Mouse (Mus musculus) ovary, postnatal 14 days (tissue): ENCODE results near the gene Abca3.
"Not testable (repeated sequence)": the region's sequence is repeated elsewhere in the genome, so short reads cannot be mapped to it uniquely, and the experiment has no call there.

Experiments used
- DNase-seq: peaks from one replicate; pipeline ENCODE4 v3.0.0; 2022; ENCODE audit warnings: low spot score

Gene Abca3

DNA sequence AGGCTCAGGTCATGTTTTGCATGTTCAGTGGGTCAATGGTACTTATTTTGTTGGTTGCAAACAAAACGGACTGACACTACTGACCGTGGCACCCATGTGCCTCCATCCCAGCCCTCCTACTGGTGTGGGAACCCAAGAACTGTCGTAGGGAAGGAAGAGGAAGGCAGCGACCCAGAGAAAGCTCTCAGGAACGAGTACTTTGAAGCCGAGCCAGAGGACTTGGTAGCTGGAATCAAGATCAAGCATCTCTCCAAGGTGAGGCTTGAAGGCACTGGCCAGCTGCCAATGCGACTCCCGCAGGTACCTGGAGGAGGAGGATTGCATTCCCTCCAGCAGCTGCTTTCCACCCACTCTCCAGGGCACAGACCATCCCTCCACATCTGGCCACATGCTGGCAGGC, 32.0 kb downstream of the Abca3 start:
- no peak for DNase-seq

GRCm38 (mm10) chr17:24388711-24389110, 37.0 kb downstream of the Abca3 start:
- no peak for DNase-seq

DNA sequence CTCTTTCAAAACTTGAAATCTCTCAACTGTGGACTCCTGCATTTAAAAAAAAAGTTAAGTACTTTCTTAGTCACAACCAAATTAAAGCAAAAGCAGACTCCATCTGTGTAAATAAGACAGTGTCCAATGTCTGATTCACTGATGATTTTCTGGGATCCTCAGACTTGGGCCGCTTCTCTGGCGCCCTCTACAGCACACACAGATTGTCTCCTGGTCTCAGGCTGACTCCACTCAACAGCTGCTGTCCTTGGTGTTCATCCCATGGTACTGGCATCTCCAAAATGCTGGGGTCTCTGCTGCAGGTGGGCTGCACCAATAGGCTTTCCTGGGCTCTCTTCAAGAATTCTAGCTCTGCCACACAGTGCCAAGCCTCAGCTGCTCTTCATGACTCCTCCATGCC, 38.1 kb downstream of the Abca3 start:
- DNase-seq, result peak; percentile 27

- no peak for DNase-seq
Measured at GRCm38 (mm10) chr17:24391149-24391548, 39.4 kb downstream of the Abca3 start.

DNA sequence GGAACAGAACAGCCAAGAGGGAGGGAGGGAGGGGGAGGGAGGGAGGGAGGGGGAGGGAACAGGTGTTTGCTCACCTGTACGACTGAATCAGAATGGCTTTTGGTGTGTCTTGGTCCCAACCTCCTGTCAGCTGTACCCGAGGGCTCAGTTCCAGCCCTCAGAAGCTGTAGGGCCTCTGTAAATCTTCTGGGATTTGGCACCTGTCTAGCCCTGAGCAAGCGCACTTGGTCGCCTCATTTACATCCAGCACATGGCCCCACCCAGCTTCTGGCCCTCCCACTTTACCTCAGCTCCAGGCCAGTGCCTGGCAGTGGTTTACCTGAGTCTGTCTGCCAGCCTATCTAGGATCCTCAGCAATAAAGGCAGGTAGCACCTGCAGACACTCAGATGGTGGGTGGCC, 41.8 kb downstream of the Abca3 start:
- DNase-seq, result no peak

- no peak for DNase-seq
Measured at GRCm38 (mm10) chr17:24394456-24394855, 42.7 kb downstream of the Abca3 start.

- DNase-seq, result no peak
Measured at GRCm38 (mm10) chr17:24402371-24402770, 50.6 kb downstream of the Abca3 start.

DNA sequence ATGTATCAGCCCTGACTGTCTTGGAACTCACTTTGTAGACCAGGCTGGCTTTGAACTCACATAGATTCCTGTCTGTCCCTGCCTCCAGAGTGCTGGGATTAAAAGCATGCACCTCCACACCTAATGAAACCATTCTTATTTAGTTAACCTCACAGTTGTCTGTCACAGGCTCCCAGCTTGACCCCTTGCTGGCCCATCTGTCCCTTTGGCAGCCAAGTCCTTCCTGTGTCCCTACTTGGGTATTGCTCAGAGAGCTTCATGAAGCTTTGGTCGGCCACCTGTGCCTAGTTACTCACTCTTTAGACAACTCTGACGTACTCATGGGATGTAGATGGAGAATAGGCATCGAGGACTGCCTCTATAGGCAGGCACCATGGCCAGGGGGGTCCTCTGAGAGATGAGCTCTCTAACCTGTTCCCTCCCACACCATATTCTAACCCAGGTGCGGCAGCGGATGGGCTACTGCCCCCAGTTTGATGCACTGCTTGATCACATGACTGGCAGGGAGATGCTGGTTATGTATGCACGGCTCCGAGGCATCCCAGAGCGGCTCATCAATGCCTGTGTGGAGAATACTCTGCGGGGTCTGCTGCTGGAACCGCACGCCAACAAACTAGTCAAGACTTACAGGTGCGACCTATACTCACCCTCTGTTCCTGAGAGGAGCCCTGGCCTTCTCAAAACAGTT, 55.5 kb downstream of the Abca3 start:
- DNase-seq, result no peak

GRCm38 (mm10) chr17:24413557-24414211, 61.9 kb downstream of the Abca3 start:
- DNase-seq, result no peak

- DNase-seq, result peak; percentile 92
Measured at GRCm38 (mm10) chr17:24414230-24414976, 62.7 kb downstream of the Abca3 start, which contains the start of gene Rnps1. TSS of gene Rnps1 (plus strand) at chr17:24414565.

GRCm38 (mm10) chr17:24415011-24415410, 63.3 kb downstream of the Abca3 start:
- no peak for DNase-seq

- no peak for DNase-seq
Measured at GRCm38 (mm10) chr17:24416051-24416652, 64.4 kb downstream of the Abca3 start.

GRCm38 (mm10) chr17:24423114-24423513, 71.4 kb downstream of the Abca3 start:
- DNase-seq, result no peak

DNA sequence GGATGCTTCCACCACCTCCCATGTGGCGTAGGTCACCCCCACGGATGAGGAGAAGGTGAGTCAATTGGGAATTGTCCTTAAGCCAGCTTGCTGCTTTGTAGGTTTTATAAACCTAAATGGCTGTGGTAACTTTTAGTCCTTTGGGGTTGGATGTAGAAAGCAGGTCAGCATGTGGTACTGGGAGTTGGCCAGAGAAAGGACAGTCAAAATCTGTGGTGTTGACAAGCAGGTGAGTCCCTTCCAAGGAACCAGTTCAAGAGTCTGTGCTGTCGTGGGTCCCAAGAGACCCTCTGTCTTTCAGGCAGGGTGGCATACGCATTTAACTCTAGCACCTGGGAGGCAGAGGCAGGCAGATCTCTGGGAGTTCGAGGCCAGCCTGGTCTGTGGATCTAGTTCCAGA, 72.7 kb downstream of the Abca3 start:
- DNase-seq, result no peak

DNA sequence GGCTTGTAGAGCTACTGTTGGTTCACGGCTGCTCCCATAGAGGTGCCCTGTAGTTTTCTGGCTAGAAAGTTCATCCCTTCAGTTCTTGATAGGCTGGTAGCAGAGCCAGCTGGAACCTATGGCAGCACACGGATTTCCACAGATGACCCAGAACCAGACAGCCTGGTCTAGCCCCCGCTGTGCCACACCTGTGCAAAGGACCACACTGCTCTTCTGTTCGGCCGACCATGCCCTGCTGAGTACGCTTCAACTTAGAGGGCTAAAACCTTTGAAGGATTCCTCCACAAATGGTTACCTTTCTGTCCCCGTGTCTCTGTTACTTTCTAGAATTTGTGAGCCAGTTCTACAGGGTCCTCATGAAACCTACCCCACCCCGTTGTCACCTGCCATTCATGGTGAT, 73.6 kb downstream of the Abca3 start:
- not testable (repeated sequence) for DNase-seq

GRCm38 (mm10) chr17:24425905-24426304, 74.2 kb downstream of the Abca3 start:
- DNase-seq, result no peak

DNA sequence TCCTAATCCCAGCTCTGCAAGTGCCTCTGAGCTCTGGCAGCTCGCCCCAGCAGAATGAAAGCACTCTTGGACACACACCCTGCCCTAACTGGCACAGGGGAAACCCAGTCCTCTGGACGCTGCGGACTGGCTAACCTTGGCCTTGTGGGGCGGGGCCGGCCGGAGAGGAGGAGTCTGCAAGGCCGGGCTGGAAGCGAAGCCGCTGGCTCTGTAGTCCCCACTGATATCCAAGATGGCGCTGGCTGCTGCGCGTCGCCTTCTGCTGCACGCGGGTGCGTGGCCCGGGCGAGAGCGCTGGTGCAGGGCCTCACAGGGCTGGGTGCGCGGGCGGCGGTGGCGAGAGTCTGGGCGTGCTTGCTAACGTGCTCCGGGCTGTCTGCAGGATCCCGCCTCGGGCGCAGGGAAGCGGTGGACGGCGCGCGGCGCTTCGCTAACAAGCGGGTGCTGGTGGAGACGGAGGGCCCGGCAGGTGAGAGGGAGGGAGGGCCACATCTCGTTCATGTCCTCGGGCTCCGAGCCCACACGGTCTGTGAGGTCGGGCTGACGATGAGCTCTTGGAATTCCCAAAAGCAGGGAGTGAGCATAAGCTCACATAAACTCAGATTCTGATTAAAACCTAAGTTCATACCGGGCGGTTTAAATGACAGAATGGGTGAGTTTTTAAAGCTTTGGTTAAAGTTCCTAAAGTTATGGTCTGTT, 74.9 kb downstream of the Abca3 start, which contains the start of gene Eci1:
Gene Eci1 (plus strand): TSS at position 171 of the 699 bp plus-strand sequence.
- peak; percentile 91 for DNase-seq

DNA sequence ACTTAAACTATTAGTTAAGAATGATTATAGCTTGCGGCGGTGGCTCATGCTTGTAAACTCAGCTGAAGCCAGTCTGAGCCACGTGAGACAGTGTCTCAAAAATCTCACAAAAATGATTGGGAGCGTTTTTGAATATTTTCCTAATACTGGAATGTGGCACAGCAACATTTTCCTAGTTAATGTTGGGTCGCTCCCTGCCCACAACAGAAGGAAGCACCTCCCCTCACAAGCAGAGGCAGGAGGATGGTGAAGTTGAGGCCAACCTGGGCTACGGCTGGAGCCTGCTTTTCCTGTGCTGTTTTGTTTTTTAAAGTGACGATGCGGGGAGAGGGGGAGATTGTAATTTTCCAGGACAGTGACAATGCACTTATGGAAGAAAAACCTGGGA, 75.4 kb downstream of the Abca3 start:
- no peak for DNase-seq

GRCm38 (mm10) chr17:24429201-24429983, 77.6 kb downstream of the Abca3 start:
- DNase-seq, result no peak

DNA sequence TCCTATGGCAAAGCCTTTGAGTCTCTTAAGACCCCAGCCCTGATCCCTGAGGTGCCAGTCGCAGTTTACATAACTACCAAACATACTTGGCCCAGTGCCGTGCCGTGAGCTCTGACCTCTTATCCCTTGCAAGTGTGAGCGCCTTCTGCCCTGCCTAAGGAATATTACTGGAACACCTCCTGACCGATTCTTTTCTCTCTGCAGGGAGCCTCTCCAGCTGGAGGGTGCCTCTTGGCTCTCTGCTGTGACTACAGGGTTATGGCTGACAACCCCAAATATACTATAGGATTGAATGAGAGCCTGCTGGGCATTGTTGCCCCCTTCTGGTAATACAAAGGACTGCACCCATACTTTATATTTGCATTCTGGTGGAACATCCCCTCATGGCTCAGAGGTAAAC, 85.3 kb downstream of the Abca3 start:
- DNase-seq, result no peak

- no peak for DNase-seq
Measured at GRCm38 (mm10) chr17:24440377-24440776, 88.6 kb downstream of the Abca3 start.
